9 mouse cellular contexts compared by ENCODE assay signal in genomic region chr9:41937967-41938348, GRCm38 (mm10).
A peak's percentile ranks its signal among the peaks of the same experiment; 100 is the strongest.
DNase-seq lines count a peak whose midpoint lies in the region; ATAC-seq and TF ChIP-seq lines count a peak whose summit lies in the region.
"Had no signal": no experiment of that assay in that cellular context is flagged by ENCODE, and none has a peak within 500 bp of the region (broad histone marks: within the 10 kb centered on the region; RNA-seq: fewer than 3 reads in every experiment).

No protein-coding gene starts in this region.

- H3K9ac ChIP-seq in heart, embryonic 14.5 days (ENCODE audit: low read length) = no peak overlapping the region
- no peak overlapping the region for H3K9ac ChIP-seq in neural tube, embryonic 15.5 days (replicated peaks)
- H3K9ac ChIP-seq: liver, embryonic 13.5 days had no signal

- peak overlapping the region; percentile 40 to 55 for H3K27ac ChIP-seq in heart, embryonic 14.5 days (replicated peaks in 1 of 2; ENCODE audit: control insufficient read depth in 1 of 2, insufficient read depth in 1 of 2, low read depth in 2 of 2, low read length in 2 of 2)
- H3K27ac ChIP-seq in neural tube, embryonic 15.5 days (replicated peaks) = peak overlapping the region; percentile 87
- H3K27ac ChIP-seq: liver, embryonic 13.5 days had no signal

- peak; percentile 83 for DNase-seq in MN1 (ENCODE audit: low spot score)
- DNase-seq in brain, embryonic 14.5 days (ENCODE audit: low read depth) = peak; percentile 89
- peak; percentile 47 to 69 for DNase-seq in kidney, postnatal 25 days
- no peak for DNase-seq in urinary bladder, adult 2 months (ENCODE audit: low spot score)
- DNase-seq in cerebellum, adult 8-10 months = no peak
- DNase-seq: liver, embryonic 13.5 days had no signal

- no peaks in the 10 kb centered on the region for H3K9me3 ChIP-seq in heart, embryonic 14.5 days (ENCODE audit: control insufficient read depth, low read length)
- no peaks in the 10 kb centered on the region for H3K9me3 ChIP-seq in neural tube, embryonic 15.5 days (replicated peaks)
- H3K9me3 ChIP-seq: liver, embryonic 13.5 days had no signal

- no peak for TF ChIP-seq POLR2A in brain, embryonic 14.5 days (IDR thresholded peaks at IDR 0.05; ENCODE audit: borderline replicate concordance, extremely low read depth, insufficient read depth, insufficient read length, poor library complexity, severe bottlenecking)

- no peak overlapping the region for H3K4me2 ChIP-seq in heart, embryonic 14.5 days (ENCODE audit: low read length)
- no peak overlapping the region; the same call in 1 of the 2 replicates for H3K4me2 ChIP-seq in neural tube, embryonic 15.5 days
- H3K4me2 ChIP-seq: liver, embryonic 13.5 days had no signal

- no peaks in the 10 kb centered on the region for H3K36me3 ChIP-seq in heart, embryonic 14.5 days (ENCODE audit: control insufficient read depth, insufficient read depth, low read length)
- H3K36me3 ChIP-seq in neural tube, embryonic 15.5 days = no peaks in the 10 kb centered on the region
- H3K36me3 ChIP-seq: liver, embryonic 13.5 days had no signal

- ATAC-seq in heart, embryonic 14.5 days (ENCODE audit: insufficient number of reproducible peaks, insufficient read depth, low FRiP score, low read depth) = no peak
- no peak for ATAC-seq in neural tube, embryonic 15.5 days (ENCODE audit: low FRiP score)
- ATAC-seq in erythroblast, adult 5-6 weeks (replicated peaks; ENCODE audit: low FRiP score, poor library complexity, severe bottlenecking) = no peak

- peaks cover 22% of the 10 kb centered on the region in 2 experiments for H3K4me1 ChIP-seq in heart, embryonic 14.5 days (ENCODE audit: control insufficient read depth in 2 of 2, insufficient read depth in 2 of 2, low read length in 2 of 2)
- peaks cover 57% of the 10 kb centered on the region for H3K4me1 ChIP-seq in neural tube, embryonic 15.5 days
- H3K4me1 ChIP-seq: liver, embryonic 13.5 days had no signal

- 36% methylated on average over 3 of the region's 3 CpGs for WGBS in heart, embryonic 14.5 days
- WGBS in neural tube, embryonic 15.5 days = 16% methylated on average over 3 of the region's 3 CpGs

- no peak for TF ChIP-seq CTCF in brain, embryonic 14.5 days (IDR thresholded peaks at IDR 0.05; ENCODE audit: borderline replicate concordance, extremely low read depth, insufficient read depth, insufficient read length)

- no peaks in the 10 kb centered on the region for H3K27me3 ChIP-seq in heart, embryonic 14.5 days (ENCODE audit: control insufficient read depth, insufficient read depth, low read length)
- no peaks in the 10 kb centered on the region for H3K27me3 ChIP-seq in neural tube, embryonic 15.5 days (replicated peaks)

- no peak overlapping the region for H3K4me3 ChIP-seq in heart, embryonic 14.5 days (ENCODE audit: control insufficient read depth in 1 of 2, insufficient read depth in 1 of 2, low read depth in 1 of 2, low read length in 2 of 2)
- H3K4me3 ChIP-seq in neural tube, embryonic 15.5 days (replicated peaks) = no peak overlapping the region
- H3K4me3 ChIP-seq: liver, embryonic 13.5 days had no signal

Comparison
In these comparisons a context has a peak if more than half of its experiments do, and no peak if none do; other contexts are left out.
1. DNase-seq: peak in MN1 (single experiment), brain, embryonic 14.5 days (single experiment) and kidney, postnatal 25 days (2 of 2); none in urinary bladder, adult 2 months (single experiment) and cerebellum, adult 8-10 months (single experiment).